Mouse (Mus musculus): ENCODE data around the gene Zc3h4.

- TF ChIP-seq CTCF (IDR thresholded peaks at IDR 0.05; ENCODE audit: low read depth) (no peak), EP300 (IDR thresholded peaks at IDR 0.05; ENCODE audit: low read depth) (no peak)
Observed at GRCm38 (mm10) chr7:16412930-16413329, 12.2 kb downstream of the Zc3h4 start.

All from liver, postnatal 0 days (tissue).